Mouse (Mus musculus) liver, adult 2 months (tissue): ENCODE measurements at regions not wholly inside any gene's neighbourhood (a gene's known extent, or its start where the extent isn't known, plus 50 kb on each side); places are given as distances from the start of the nearest gene placed in this dataset.

ENCODE experiments used
- CTCF ChIP-seq: fragments of 200-500 bp; IDR thresholded peaks from 2 replicates; pipeline ENCODE4 v1.5.1; 2011; ENCODE audit warnings: low read depth, low read length, control low read depth
- POLR2A ChIP-seq: fragments of 200-500 bp; IDR thresholded peaks from 2 replicates; pipeline ENCODE4 v1.6.1; 2011; ENCODE audit warnings: low read length, control low read depth; ENCODE audit not compliant: insufficient read depth; ENCODE audit errors: extremely low read depth

GRCm38 (mm10) chr8:92134434-92134833 is 223.0 kb upstream of the Irx5 start:
- TF ChIP-seq POLR2A (no peak), CTCF (no peak)
